Mouse (Mus musculus): Measurements from ENCODE around the gene Vmn1r116. TPM values are rescaled to one million over a fixed set of nuclear protein-coding genes. Genes with fewer than 3 reads are reported as not detected.
"Not testable (repeated sequence)": the region's sequence is repeated elsewhere in the genome, so short reads cannot be mapped to it uniquely, and the experiment has no call there.

The Vmn1r116 gene
- not detected for total RNA-seq (2022)

DNA sequence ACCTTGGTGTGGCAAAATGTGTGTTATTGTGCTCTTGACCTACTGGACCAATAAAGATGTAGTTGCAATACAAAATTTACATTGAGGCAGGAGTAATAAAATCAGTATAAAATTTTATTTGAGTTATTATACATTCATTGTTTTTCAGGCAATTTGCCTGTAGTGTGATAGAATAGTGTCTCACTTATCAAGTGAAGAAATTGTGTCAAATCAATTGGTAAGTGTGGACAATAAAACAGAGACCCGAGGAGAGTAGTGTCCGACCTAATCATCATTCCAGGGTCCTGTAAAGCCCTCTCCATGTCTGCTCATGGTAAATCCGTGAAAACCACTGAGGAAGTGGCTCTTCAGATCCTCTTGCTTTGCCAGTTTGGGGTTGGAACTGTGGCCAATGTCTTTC is at the start of gene Vmn1r116:
Vmn1r116 (plus strand) TSS at position 301 of the 400 bp plus-strand sequence.
- not testable (repeated sequence) for DNase-seq (ENCODE audit: low spot score in 2 of 2)

DNA sequence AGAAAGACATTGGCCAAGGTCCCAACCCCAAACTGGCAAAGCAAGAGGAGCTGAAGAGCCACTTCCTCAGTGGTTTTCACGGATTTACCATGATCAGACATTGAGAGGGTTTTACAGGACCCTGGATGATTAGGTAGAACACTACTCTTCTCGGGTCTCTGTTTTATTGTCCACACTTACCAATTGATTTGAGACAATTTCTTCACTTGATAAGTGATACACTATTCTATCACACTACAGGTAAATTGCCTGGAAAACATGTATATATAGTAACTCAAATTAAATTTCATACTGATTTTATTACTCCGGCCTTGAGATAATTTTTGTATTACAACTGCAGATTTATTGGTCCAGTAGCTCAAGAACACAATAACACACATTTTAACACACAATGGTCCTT is 27.2 kb upstream of the Vmn1r116 start, which contains the start of gene Vmn1r115:
Vmn1r115 (minus strand) TSS at position 101 of the 400 bp plus-strand sequence.
- DNase-seq (ENCODE audit: low spot score in 2 of 2): not testable (repeated sequence)

DNA sequence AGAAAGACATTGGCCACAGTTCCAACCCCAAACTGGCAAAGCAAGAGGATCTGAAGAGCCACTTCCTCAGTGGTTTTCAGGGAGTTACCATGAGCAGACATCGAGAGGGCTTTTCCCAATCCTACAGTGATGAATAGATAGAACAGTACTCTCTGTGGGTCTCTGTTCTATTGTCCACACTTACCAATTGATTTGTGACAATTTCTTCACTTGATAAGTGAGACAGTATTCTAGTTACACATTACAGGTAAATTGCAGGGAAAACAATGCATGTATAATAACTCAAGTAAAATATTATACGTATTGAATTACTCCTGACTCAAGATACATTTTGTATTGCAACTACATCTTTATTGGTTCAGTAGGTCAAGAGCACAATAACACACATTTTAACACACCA is 12.0 kb downstream of the Vmn1r116 start, which contains the start of gene Vmn1r117:
Vmn1r117 (minus strand) TSS at position 101 of the 400 bp plus-strand sequence.
- not testable (repeated sequence) for DNase-seq (ENCODE audit: low spot score in 2 of 2)

DNA sequence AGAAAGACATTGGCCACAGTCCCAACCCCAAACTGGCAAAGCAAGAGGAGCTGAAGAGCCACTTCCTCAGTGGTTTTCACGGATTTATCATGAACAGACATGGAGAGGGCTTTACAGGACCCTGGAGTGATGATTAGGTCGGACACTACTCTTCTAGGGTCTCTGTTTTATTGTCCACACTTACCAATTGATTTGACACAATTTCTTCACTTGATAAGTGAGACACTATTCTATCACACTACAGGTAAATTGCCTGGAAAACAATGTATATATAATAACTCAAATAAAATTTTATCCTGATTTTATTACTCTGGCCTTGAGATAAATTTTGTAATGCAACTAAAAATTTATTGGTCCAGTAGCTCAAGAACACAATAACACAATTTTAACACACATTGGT is 40.2 kb downstream of the Vmn1r116 start, which contains the start of gene Vmn1r118:
Vmn1r118 (minus strand) TSS at position 101 of the 400 bp plus-strand sequence.
- not testable (repeated sequence) for DNase-seq (ENCODE audit: low spot score in 2 of 2)

Other genes starting within 250 kb of the Vmn1r116 start
- gene Vmn1r107, start 203.3 kb upstream of the Vmn1r116 start, total RNA-seq (2022): not detected
- gene Vmn1r111, start 169.0 kb upstream of the Vmn1r116 start, total RNA-seq (2022): not detected
- gene Gm10668, start 141.6 kb upstream of the Vmn1r116 start, total RNA-seq (2022): not detected
- not detected for gene Vmn1r112, start 101.1 kb upstream of the Vmn1r116 start, total RNA-seq (2022)
- not detected for gene Vmn1r113, start 85.0 kb upstream of the Vmn1r116 start, total RNA-seq (2022)
- not detected for gene Vmn1r114, start 60.1 kb upstream of the Vmn1r116 start, total RNA-seq (2022)
- gene Vmn1r115, start 27.3 kb upstream of the Vmn1r116 start, total RNA-seq (2022): not detected
- gene Vmn1r117, start 11.9 kb downstream of the Vmn1r116 start, total RNA-seq (2022): not detected
- gene Vmn1r118, start 40.1 kb downstream of the Vmn1r116 start, total RNA-seq (2022): not detected
- not detected for gene Vmn1r119, start 140.2 kb downstream of the Vmn1r116 start, total RNA-seq (2022)
- not detected for gene Vmn1r120, start 181.5 kb downstream of the Vmn1r116 start, total RNA-seq (2022)
- not detected for gene Vmn1r121, start 226.3 kb downstream of the Vmn1r116 start, total RNA-seq (2022)